Mouse (Mus musculus): Measurements from ENCODE around the gene Bcl6b. TPM values are rescaled to one million over a fixed set of nuclear protein-coding genes. Genes with fewer than 3 reads are reported as not detected.

Gene Bcl6b
- polyA plus RNA-seq, 1 experiment, result 5.6 TPM

DNA sequence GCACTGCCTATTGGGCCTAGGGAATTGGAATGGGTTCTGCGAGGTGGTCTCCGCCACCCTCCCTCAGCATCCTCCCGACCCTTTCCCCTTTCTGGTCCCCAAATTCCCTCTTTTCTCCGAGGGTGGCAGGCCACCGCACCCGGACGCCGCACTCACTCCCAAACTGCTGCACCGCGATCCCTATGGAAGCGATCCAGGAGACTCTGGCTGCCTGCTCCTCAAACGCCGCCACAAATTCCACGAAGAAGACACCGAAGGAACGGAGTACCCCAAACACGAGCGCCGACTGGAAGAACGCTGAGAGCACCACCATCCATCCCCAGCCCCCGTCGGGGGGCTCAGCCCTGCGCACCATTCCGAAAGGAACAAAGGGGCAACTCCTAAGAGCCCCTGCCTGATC, 9.3 kb downstream of the Bcl6b start:
- no peaks in the 10 kb centered on the region for H3K36me3 ChIP-seq (ENCODE audit: control insufficient read depth, insufficient read depth, low read length)
- 5% methylated on average over 24 of the region's 24 CpGs for WGBS
- H3K27me3 ChIP-seq (ENCODE audit: control insufficient read depth, insufficient read depth, low read length), result 0 out of 2 replicates have a peak, but pooled peaks cover under 1% of the 10 kb centered on the region
- peak overlapping the region; percentile 59 for H3K27ac ChIP-seq (ENCODE audit: insufficient read depth, low read length)
- TF ChIP-seq CTCF (IDR thresholded peaks at IDR 0.05; ENCODE audit: extremely low read depth, insufficient read depth, insufficient read length, insufficient replicate concordance) (no peak), POLR2A (IDR thresholded peaks at IDR 0.05; ENCODE audit: low read depth, low read length) (no peak)
- H3K4me1 ChIP-seq (ENCODE audit: control insufficient read depth, insufficient read depth, insufficient read length), result peaks cover 6% of the 10 kb centered on the region; the same call in 1 of the 2 replicates
- peak overlapping the region; percentile 71 for H3K4me3 ChIP-seq (ENCODE audit: extremely low read depth, insufficient read depth, insufficient read length)
- DNase-seq (ENCODE audit: low read depth in 1 of 2, low spot score in 2 of 2), result no peak

DNA sequence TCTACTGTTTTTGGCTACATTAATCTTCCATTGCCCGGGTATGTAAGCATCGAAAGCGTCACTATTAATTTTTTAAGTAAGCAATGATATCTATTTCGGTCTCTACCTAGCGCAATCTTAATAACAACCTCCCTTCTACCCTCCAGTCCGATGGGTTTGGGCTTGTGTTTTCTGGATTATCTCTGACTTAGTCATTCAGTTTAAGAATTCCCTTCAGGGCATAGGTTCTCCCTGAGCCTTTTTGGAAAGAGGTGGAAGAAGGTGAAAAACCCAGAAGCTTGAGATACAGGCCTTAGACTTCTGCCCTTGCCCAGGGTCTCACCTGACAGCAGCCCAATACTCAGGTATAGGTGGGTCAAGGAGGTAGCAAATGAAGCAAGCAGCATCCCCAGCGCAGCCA, 9.7 kb downstream of the Bcl6b start:
- WGBS, result 71% methylated on average over 7 of the region's 7 CpGs
- no peaks in the 10 kb centered on the region for H3K36me3 ChIP-seq (ENCODE audit: control insufficient read depth, insufficient read depth, low read length)
- TF ChIP-seq POLR2A (IDR thresholded peaks at IDR 0.05; ENCODE audit: low read depth, low read length) (no peak), CTCF (IDR thresholded peaks at IDR 0.05; ENCODE audit: extremely low read depth, insufficient read depth, insufficient read length, insufficient replicate concordance) (no peak)
- peak overlapping the region; percentile 59; the same call in 1 of the 2 replicates for H3K27ac ChIP-seq (ENCODE audit: insufficient read depth, low read length)
- H3K27me3 ChIP-seq (ENCODE audit: control insufficient read depth, insufficient read depth, low read length), result peaks cover 3% of the 10 kb centered on the region
- no peak for DNase-seq (ENCODE audit: low read depth in 1 of 2, low spot score in 2 of 2)
- H3K4me3 ChIP-seq (ENCODE audit: extremely low read depth, insufficient read depth, insufficient read length), result peak overlapping the region; percentile 71; the same call in 1 of the 2 replicates
- peaks cover 6% of the 10 kb centered on the region; the same call in 1 of the 2 replicates for H3K4me1 ChIP-seq (ENCODE audit: control insufficient read depth, insufficient read depth, insufficient read length)

DNA sequence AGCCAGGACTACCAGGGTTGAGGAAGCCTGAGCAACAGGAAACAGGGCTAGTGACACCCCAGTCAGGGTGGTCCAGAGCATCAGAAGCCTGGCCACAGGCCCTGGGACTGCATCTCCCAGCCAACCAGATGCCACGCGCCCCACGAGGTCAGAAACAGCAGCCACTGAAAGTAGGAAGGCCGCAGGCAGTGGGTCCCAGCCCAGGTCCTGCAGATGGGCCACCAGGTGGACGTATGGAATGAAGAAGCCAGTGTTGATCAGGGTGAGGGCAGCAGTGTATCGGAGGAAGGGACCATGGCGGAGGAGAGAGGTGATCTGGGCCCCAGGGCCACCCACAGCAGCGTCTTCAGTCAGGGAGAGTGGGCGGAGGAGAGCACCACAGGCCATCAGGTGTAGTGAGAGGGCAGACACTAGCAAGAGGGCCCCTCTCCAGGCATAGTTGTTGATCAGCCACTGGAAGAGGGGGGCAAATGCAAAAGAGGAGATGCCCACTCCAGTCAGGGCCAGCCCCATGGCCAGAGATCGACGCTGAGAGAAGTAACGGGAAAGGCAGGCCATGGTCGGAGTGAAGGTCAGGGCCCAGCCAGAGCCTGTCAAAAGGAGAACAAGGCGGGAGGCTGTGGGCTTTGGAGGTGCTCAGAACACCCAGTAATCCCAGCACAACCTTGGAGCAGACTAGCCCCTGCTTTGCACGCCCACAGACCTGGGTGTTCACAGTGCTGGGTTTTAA, 10.7 kb downstream of the Bcl6b start:
- Histone ChIP-seq H3K4me3 (ENCODE audit: extremely low read depth, insufficient read depth, insufficient read length) (no peak overlapping the region), H3K36me3 (ENCODE audit: control insufficient read depth, insufficient read depth, low read length) (no peaks in the 10 kb centered on the region), H3K27me3 (ENCODE audit: control insufficient read depth, insufficient read depth, low read length) (peaks cover 13% of the 10 kb centered on the region), H3K27ac (ENCODE audit: insufficient read depth, low read length) (no peak overlapping the region), H3K4me1 (ENCODE audit: control insufficient read depth, insufficient read depth, insufficient read length) (peaks cover 14% of the 10 kb centered on the region)
- no peak for TF ChIP-seq CTCF (IDR thresholded peaks at IDR 0.05; ENCODE audit: extremely low read depth, insufficient read depth, insufficient read length, insufficient replicate concordance)
- DNase-seq (ENCODE audit: low read depth in 1 of 2, low spot score in 2 of 2), result no peak
- 90% methylated on average over 15 of the region's 15 CpGs for WGBS

DNA sequence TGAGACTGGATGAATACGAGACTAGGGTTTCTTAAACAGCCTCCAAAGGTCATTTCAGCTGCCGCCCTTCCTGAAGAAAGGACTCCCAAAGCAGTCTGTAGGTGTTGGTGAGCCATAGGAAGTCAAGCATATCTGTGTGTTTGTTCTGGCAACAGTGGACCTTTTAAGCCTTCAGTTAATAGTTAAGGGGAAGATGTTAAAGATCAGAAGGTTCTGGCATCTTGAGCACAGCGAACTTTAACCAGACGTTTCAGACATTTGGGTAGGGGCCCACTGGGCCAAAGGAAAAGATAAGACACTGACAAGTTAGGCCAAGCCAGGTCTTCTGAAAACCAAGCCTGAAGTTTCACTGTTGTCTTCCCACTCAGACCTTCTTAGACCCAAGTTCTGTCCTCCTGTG, 11.6 kb downstream of the Bcl6b start:
- H3K27ac ChIP-seq (ENCODE audit: insufficient read depth, low read length), result no peak overlapping the region
- no peak overlapping the region for H3K4me3 ChIP-seq (ENCODE audit: extremely low read depth, insufficient read depth, insufficient read length)
- H3K4me1 ChIP-seq (ENCODE audit: control insufficient read depth, insufficient read depth, insufficient read length), result peaks cover 15% of the 10 kb centered on the region
- peaks cover 18% of the 10 kb centered on the region for H3K27me3 ChIP-seq (ENCODE audit: control insufficient read depth, insufficient read depth, low read length)
- DNase-seq (ENCODE audit: low read depth in 1 of 2, low spot score in 2 of 2), result no peak
- WGBS, result 86% methylated on average over 4 of the region's 4 CpGs
- H3K36me3 ChIP-seq (ENCODE audit: control insufficient read depth, insufficient read depth, low read length), result no peaks in the 10 kb centered on the region
- TF ChIP-seq CTCF (IDR thresholded peaks at IDR 0.05; ENCODE audit: extremely low read depth, insufficient read depth, insufficient read length, insufficient replicate concordance) (no peak), POLR2A (IDR thresholded peaks at IDR 0.05; ENCODE audit: low read depth, low read length) (no peak)

DNA sequence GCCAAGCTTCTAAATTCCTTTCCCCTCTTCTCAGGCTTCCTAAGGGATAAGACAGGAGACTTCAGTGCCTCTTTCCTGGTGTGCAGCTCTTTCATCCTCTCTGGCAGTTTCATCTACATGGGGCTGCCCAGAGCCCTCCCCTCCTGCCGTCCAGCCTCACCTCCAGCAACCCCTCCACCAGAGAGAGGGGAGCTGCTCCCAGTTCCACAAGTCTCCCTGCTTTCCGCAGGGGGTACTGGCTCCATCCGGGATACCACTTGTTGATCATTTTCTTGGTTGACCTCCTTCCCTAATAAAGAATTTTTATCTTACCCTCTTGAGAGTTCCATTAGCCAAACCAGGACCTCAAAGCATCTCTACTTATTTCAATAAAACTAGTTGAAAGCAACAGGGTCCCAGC, 13.5 kb downstream of the Bcl6b start:
- TF ChIP-seq POLR2A (IDR thresholded peaks at IDR 0.05; ENCODE audit: low read depth, low read length), result no peak
- no peak for TF ChIP-seq CTCF (IDR thresholded peaks at IDR 0.05; ENCODE audit: extremely low read depth, insufficient read depth, insufficient read length, insufficient replicate concordance)
- no peak for DNase-seq (ENCODE audit: low read depth in 1 of 2, low spot score in 2 of 2)
- 90% methylated on average over 3 of the region's 3 CpGs for WGBS
- Histone ChIP-seq H3K4me1 (ENCODE audit: control insufficient read depth, insufficient read depth, insufficient read length) (peaks cover 15% of the 10 kb centered on the region), H3K27me3 (ENCODE audit: control insufficient read depth, insufficient read depth, low read length) (peaks cover 18% of the 10 kb centered on the region), H3K27ac (ENCODE audit: insufficient read depth, low read length) (no peak overlapping the region), H3K4me3 (ENCODE audit: extremely low read depth, insufficient read depth, insufficient read length) (no peak overlapping the region), H3K36me3 (ENCODE audit: control insufficient read depth, insufficient read depth, low read length) (no peaks in the 10 kb centered on the region)

DNA sequence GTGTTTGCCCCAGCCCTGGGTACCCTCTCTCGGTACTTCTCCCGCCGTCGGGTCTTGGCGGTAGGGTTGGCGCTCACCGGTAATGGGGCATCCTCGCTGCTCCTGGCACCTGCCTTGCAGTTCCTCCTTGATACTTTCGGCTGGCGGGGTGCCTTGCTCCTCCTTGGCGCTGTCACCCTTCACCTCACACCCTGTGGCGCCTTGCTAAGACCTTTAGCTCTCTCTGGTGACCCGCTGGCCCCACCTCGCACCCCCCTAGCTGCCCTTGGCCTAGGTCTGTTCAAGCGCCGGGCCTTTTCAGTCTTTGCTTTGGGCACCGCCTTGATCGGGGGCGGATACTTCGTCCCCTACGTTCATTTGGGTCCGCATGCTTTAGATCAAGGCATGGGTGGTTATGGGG, 14.3 kb downstream of the Bcl6b start:
- Histone ChIP-seq H3K27ac (ENCODE audit: insufficient read depth, low read length) (no peak overlapping the region), H3K36me3 (ENCODE audit: control insufficient read depth, insufficient read depth, low read length) (no peaks in the 10 kb centered on the region), H3K4me1 (ENCODE audit: control insufficient read depth, insufficient read depth, insufficient read length) (peaks cover 15% of the 10 kb centered on the region), H3K4me3 (ENCODE audit: extremely low read depth, insufficient read depth, insufficient read length) (no peak overlapping the region), H3K27me3 (ENCODE audit: control insufficient read depth, insufficient read depth, low read length) (peaks cover 18% of the 10 kb centered on the region)
- 39% methylated on average over 22 of the region's 22 CpGs for WGBS
- DNase-seq (ENCODE audit: low read depth in 1 of 2, low spot score in 2 of 2), result no peak
- TF ChIP-seq POLR2A (IDR thresholded peaks at IDR 0.05; ENCODE audit: low read depth, low read length), result no peak
- no peak for TF ChIP-seq CTCF (IDR thresholded peaks at IDR 0.05; ENCODE audit: extremely low read depth, insufficient read depth, insufficient read length, insufficient replicate concordance)

DNA sequence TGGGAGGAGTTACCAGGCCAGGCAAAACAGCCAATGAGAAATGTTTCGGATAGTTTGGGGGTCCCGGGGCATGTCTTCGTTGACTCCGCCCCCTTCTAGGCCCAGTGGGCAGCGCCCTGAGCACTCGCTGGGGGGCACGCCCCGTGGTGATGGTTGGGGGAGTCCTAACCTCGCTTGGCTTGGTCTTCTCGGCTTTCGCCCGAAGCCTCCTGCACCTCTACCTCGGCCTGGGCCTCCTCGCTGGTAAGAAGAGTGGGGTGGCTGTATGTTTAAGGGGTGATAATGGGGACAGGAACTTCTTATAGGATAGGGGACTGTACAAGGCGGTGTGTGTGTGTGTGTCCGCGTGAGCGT, 14.8 kb downstream of the Bcl6b start:
- Histone ChIP-seq H3K36me3 (ENCODE audit: control insufficient read depth, insufficient read depth, low read length) (no peaks in the 10 kb centered on the region), H3K4me3 (ENCODE audit: extremely low read depth, insufficient read depth, insufficient read length) (no peak overlapping the region), H3K27ac (ENCODE audit: insufficient read depth, low read length) (no peak overlapping the region), H3K27me3 (ENCODE audit: control insufficient read depth, insufficient read depth, low read length) (peaks cover 18% of the 10 kb centered on the region), H3K4me1 (ENCODE audit: control insufficient read depth, insufficient read depth, insufficient read length) (peaks cover 11% of the 10 kb centered on the region; the same call in 1 of the 2 replicates)
- no peak for TF ChIP-seq CTCF (IDR thresholded peaks at IDR 0.05; ENCODE audit: extremely low read depth, insufficient read depth, insufficient read length, insufficient replicate concordance)
- no peak for TF ChIP-seq POLR2A (IDR thresholded peaks at IDR 0.05; ENCODE audit: low read depth, low read length)
- no peak for DNase-seq (ENCODE audit: low read depth in 1 of 2, low spot score in 2 of 2)
- 18% methylated on average over 18 of the region's 18 CpGs for WGBS

Data from spleen, adult 2 months (tissue).